Mouse (Mus musculus) G1E (cell line): ENCODE data around the gene Ccdc15. TPM values are rescaled to one million over a fixed set of nuclear protein-coding genes. Genes with fewer than 3 reads are reported as not detected.

Experiments used
- ATAC-seq: 2 replicates; pipeline ENCODE4 v1.8.0; 2016; ENCODE audit warnings: mild to moderate bottlenecking; ENCODE audit not compliant: insufficient number of reproducible peaks, poor library complexity, low FRiP score, severe bottlenecking; ENCODE audit errors: extremely low read depth
- DNase-seq: peaks from one replicate; pipeline ENCODE4 v3.0.0; 2012; ENCODE audit warnings: low spot score
- H3K27me3 ChIP-seq: 2 replicates; pipeline ENCODE4 v1.6.1; 2012; ENCODE audit warnings: mild to moderate bottlenecking, low read length, inconsistent platforms; ENCODE audit not compliant: insufficient read depth
- H3K36me3 ChIP-seq: replicated peaks from 2 replicates; pipeline ENCODE3; 2012; ENCODE audit warnings: mild to moderate bottlenecking, inconsistent platforms
- H3K4me1 ChIP-seq: 2 replicates; pipeline ENCODE4 v1.6.1; 2012; ENCODE audit warnings: low read depth, low read length, inconsistent platforms, mixed read lengths; ENCODE audit not compliant: insufficient read depth
- H3K4me3 ChIP-seq: 2 replicates; pipeline ENCODE4 v1.5.1; 2012; ENCODE audit warnings: low read depth, mild to moderate bottlenecking, inconsistent platforms, low read length, moderate library complexity, mixed read lengths
- H3K9me3 ChIP-seq: replicated peaks from 2 replicates; pipeline ENCODE4 v1.6.1; 2012; ENCODE audit warnings: inconsistent platforms
- CTCF ChIP-seq: IDR thresholded peaks from 2 replicates; pipeline ENCODE4 v1.5.1; 2012; ENCODE audit warnings: low read depth, low read length, inconsistent platforms, mixed read lengths
- GATA1 ChIP-seq: IDR thresholded peaks from 2 replicates; pipeline ENCODE4 v1.6.1; 2012; ENCODE audit warnings: borderline replicate concordance, low read length, inconsistent platforms, mixed read lengths
- GATA2 ChIP-seq: IDR thresholded peaks from 2 replicates; pipeline ENCODE4 v1.6.1; 2012; ENCODE audit warnings: low read depth, low read length, inconsistent platforms, borderline replicate concordance
- POLR2AphosphoS5 ChIP-seq: IDR thresholded peaks from 2 replicates; pipeline ENCODE4 v1.6.1; 2012; ENCODE audit warnings: low read depth, low read length, inconsistent platforms; ENCODE audit not compliant: insufficient replicate concordance
- TAL1 ChIP-seq: conservative IDR thresholded peaks from 2 replicates; pipeline ENCODE4 v1.6.1; 2012; ENCODE audit warnings: low read depth, low read length, inconsistent platforms, mixed read lengths
- polyA plus RNA-seq: library from polyadenylated mRNA; stranded (reverse); fragments of >175 nt; gene quantifications from 2 replicates; pipeline ENCODE4 v1.2.3, GENCODE M21; 2012
- total RNA-seq, 2 experiments: library from RNA; stranded (forward) in 1 of 2; stranded (reverse) in 1 of 2; fragments of 200-1000 nt in 1 of 2; fragments of >200 nt in 1 of 2; fragmentation: Nextera tagmentation in 1 of 2; gene quantifications; 2 replicates each; pipeline ENCODE4 v1.2.3; 2014 to 2017

The Ccdc15 gene
- total and polyA plus RNA-seq, 3 experiments = 7.4 to 23.3 (median 10.7) TPM

DNA sequence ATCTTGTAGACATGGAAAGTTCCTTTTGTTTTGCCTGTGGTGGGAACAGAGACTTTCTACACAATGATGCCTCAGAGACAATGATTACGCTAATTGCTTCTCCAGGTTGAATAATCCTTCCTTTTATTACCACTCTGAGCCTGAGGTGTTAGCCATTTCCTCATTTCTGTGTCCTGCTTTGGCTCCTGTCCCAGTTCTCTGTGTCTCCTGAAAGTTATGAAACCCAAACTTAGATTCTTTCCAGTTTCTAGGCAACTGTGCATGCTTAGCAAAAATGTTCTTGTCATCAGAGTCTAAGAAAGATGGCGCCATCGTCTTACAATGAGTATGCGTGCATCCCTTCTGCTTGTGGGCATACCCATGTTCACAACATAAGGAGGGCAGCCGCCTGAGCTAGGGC is 27.5 kb upstream of the Ccdc15 start:
- Histone ChIP-seq H3K9me3 (no peaks in the 10 kb centered on the region), H3K4me3 (no peak overlapping the region), H3K4me1 (no peaks in the 10 kb centered on the region), H3K27me3 (peaks cover 4% of the 10 kb centered on the region), H3K36me3 (no peaks in the 10 kb centered on the region)
- no peak for ATAC-seq
- TF ChIP-seq GATA1 = no peak
- TF ChIP-seq CTCF = no peak
- TF ChIP-seq GATA2 = no peak
- no peak for TF ChIP-seq POLR2AphosphoS5
- no peak for TF ChIP-seq TAL1
- no peak for DNase-seq

DNA sequence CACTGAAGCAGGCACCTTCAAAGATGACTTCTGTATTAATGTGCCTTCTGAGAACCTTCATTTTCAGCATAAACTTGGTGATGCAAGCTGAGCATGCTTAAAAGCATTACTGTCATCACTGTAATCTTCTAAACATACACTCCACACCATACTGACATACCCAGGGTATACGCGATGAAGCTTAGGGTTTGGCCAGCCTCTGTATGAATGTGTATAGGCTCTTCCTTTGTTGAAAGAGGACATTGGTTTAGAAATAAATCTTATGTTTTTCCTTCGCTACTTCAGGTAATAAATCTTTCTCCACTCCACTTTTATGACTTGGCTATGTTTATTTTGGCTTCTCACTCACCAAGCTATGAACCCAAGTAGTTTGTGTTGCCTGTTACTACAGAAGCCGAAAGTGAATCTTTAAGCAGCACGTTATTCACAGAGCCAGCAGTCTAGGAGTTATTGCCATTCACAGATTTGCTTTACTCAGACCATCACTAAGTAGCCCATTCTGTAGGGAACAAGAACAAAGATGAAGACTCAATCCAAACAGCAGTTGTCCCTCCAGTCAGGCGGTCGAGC is 23.1 kb upstream of the Ccdc15 start:
- no peak for DNase-seq

DNA sequence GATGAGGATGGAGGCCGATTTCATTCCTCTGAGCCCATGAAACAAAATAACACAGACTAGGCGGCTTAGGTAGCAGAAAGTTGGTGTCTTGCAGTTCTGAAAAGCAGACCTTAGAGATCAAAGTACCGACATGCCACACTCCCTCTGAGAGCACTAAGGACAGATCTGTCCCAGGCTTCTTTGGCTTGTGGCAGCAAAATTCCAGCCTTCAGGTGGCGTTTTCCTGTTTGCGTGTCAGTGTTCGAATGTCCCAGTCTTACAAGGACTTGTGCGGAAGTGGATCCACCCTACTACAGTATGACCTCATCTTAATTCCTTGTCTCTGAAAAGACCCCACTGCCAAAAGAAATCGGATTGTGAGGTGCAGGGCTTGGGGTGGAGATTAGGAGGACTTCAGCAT is 20.6 kb upstream of the Ccdc15 start:
- no peaks in the 10 kb centered on the region for H3K4me1 ChIP-seq
- no peaks in the 10 kb centered on the region for H3K9me3 ChIP-seq
- ATAC-seq = no peak
- no peak for DNase-seq
- TF ChIP-seq GATA1 (no peak), TAL1 (no peak), POLR2AphosphoS5 (no peak)
- no peak overlapping the region for H3K4me3 ChIP-seq
- peaks cover 2% of the 10 kb centered on the region; the same call in 1 of the 2 replicates for H3K27me3 ChIP-seq
- no peaks in the 10 kb centered on the region for H3K36me3 ChIP-seq

More for the DNA sequence above, 23.1 kb upstream of the Ccdc15 start:
- Histone ChIP-seq H3K36me3 (no peaks in the 10 kb centered on the region), H3K9me3 (no peaks in the 10 kb centered on the region), H3K27me3 (peaks cover 2% of the 10 kb centered on the region; the same call in 1 of the 2 replicates), H3K4me1 (no peaks in the 10 kb centered on the region), H3K4me3 (no peak overlapping the region)
- no peak for ATAC-seq
- TF ChIP-seq GATA1 (no peak), POLR2AphosphoS5 (no peak), GATA2 (no peak), TAL1 (no peak), CTCF (no peak)

DNA sequence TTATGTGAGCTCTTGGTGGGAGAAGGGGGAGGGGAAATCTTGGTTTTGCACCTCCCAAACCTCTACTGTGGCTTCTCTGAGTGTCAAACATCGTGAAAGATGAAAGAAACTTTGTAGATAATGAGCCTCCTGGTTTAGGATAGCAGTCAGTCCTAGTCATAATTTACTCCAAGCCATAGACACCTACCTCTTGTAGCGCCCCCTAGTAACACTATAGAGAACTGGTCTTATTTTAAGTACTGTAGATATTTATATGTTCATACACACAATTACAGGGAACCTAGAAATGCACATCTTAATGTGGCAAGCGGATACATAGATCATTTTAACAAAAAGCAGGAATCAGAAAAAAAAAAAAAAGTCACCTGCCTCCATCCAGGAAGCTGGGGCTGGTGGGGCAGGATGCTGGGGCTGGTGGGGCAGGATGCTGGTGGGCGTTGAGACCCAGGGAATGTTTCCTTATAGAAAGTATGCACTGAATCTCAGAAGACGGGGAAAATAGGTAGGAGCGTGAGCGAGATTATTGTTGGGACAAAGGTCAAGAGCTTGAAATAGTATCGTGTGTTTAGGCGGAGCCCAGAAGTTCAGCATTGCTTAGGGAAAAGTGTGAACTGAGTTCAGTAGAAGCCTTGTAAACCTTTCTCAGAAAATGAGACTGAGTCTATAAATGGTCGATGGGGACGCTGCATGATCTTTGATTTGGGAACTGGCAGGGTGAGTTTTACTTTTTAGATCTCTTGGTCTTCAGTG is 20.0 kb upstream of the Ccdc15 start:
- Histone ChIP-seq H3K4me1 (no peaks in the 10 kb centered on the region), H3K27me3 (peaks cover 4% of the 10 kb centered on the region), H3K36me3 (no peaks in the 10 kb centered on the region), H3K9me3 (no peaks in the 10 kb centered on the region), H3K4me3 (no peak overlapping the region)
- DNase-seq (no peak), ATAC-seq (no peak)
- TF ChIP-seq GATA1 = no peak
- no peak for TF ChIP-seq GATA2
- TF ChIP-seq CTCF = no peak
- TF ChIP-seq TAL1 = no peak
- TF ChIP-seq POLR2AphosphoS5 = no peak

DNA sequence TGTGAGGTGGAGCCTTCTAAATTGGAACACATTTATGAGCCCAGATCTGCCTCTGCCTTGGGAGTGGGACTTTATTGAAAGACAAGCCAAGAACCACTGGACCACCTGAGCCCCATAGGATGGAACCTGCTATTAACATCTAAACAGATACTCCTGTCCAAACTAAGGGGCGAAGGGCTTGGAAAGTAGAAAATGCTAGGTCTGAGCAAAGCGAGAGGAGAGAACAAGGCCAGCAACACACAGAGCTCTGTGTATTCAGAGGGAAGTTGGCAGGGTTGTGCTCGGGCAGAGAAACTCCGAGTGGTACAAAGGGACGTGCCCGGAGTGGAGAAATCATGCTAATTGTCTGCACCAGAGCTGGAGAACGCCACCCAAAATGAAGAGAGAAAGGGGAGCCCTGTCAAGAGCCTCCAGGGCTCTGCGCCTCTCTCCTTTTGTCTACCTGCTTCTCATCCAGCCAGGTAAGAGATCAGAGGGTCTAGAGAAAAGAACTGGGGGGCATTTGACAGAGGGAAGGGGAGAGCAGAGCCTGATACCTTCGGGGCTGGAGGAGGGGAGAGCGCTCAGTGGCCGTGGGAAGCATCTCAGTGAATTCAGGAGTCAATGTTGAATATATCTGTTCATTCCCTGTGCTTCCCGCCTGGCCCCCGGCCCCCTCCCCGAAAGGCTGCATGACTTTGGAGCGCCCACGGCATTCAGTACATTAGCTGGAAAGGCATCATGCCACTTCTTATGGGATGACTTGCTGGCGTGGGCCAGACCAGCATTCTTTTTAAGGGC is 19.3 kb upstream of the Ccdc15 start, which contains the start of gene Hepacam:
Gene Hepacam, plus strand, starts transcription at position 51 of the 780 bp plus-strand sequence.
- H3K4me1 ChIP-seq = no peaks in the 10 kb centered on the region
- no peak for TF ChIP-seq POLR2AphosphoS5
- DNase-seq (no peak), ATAC-seq (no peak)
- H3K36me3 ChIP-seq = no peaks in the 10 kb centered on the region
- no peaks in the 10 kb centered on the region for H3K9me3 ChIP-seq
- H3K27me3 ChIP-seq = peaks cover 4% of the 10 kb centered on the region
- no peak within 1 kb of the TSS for H3K4me3 ChIP-seq

DNA sequence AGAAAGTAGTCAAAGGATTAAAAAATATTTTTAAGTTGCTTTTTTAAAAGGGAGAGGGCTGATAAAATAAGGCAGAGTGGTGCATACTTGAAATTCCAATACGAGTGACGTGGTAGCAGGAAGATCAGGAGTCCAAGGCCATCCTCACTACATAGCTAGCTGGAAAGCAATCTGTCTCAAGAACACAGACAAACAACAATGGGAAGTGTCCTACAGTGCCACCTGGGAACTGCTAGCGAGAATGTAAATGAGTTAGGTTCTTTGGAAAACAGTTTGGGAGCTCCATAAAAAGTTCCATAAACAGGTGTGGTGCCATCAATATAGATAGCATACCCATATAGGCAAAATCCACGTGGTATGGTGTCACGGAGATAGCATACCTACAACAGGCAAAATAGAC is 17.5 kb upstream of the Ccdc15 start:
- no peak for ATAC-seq
- Histone ChIP-seq H3K36me3 (no peaks in the 10 kb centered on the region), H3K4me3 (no peak overlapping the region), H3K27me3 (peaks cover 4% of the 10 kb centered on the region), H3K4me1 (no peaks in the 10 kb centered on the region), H3K9me3 (no peaks in the 10 kb centered on the region)
- no peak for DNase-seq
- TF ChIP-seq TAL1 (no peak), POLR2AphosphoS5 (no peak), GATA2 (no peak), CTCF (no peak), GATA1 (no peak)
